Mouse (Mus musculus): ENCODE measurements around the gene Pdpk1.
A peak's percentile ranks its signal among the peaks of the same experiment; 100 is the strongest.
"Not testable (repeated sequence)": the region's sequence is repeated elsewhere in the genome, so short reads cannot be mapped to it uniquely, and the experiment has no call there.

Pdpk1 gene

DNA sequence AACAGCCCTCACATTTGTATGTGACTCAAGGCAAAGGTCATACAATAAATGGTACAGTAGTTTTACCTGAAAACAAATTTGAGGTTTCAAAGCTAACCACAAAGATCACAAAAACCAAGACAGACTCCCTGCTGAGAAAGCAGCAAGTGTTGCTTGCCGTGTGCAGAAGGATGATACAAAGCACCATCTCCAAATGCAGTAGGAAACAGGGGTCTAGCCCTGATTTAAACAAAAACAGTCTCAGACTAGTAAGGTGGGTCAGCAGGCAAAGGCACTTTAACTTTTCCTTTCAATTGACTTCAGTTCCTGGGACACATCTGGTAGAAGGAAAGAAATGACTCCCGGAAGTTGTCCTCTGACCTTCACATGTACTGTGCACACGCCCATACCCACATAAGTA lies 23.9 kb downstream of the Pdpk1 start:
- ATAC-seq (ENCODE audit: low TSS enrichment), result no peak

DNA sequence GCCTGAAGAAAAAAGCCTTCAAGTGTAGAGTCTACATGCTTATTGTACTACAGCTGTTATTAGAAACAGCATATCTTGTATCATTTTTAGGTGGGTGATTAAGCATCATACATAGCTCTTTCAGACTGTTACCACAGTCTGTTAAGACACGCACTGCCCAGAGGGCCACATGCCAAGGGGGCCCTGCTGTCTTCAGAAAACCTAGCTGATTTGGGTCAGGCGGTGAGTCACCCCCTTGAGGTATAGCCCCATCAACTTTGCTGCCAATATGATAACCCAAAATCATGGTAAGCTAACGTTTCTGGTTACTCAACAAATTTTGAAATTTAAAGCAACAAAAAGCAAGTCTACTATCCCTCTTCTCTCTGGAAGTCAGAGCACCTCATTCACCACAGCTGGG lies 31.3 kb downstream of the Pdpk1 start:
- ATAC-seq (ENCODE audit: low TSS enrichment), result no peak

DNA sequence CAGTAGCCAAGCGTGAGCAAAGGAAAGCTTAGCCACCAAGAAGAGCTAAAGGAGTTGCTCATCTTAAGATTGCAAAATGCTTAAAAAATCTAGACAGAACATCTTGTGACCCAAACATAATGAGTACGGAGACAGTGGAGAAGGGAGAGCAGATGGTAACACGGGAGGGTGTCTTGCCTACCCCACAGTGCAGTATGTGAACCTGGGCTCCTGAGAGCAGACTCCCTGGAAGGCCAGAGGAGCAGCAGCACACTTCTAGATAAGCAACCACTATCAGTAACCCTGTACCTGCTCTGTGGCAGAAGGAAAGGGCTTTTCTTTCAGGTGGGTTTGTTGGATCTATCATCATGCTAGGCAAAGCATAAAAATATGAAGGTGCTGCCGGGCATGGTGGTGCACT lies 37.7 kb downstream of the Pdpk1 start:
- ATAC-seq (ENCODE audit: low TSS enrichment), result peak; percentile 76

DNA sequence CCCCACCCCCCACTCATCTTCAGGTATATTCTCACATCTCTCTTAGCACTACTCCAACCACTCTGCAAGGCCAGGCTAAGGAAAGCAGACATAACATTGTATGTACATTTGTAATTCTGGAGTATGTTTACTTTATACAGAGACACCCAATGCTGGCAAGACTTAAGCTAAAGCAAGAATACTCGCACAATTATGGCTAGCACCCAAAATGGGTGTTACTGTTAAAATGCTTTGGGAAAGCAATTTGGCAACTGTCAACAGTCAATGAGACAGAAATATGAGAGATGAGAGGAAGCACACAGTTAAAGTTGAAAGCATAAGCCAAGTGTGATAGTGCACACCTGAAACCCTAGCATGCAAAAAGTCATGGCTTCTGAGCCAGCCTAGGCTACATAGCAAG lies 39.5 kb downstream of the Pdpk1 start:
- ATAC-seq (ENCODE audit: low TSS enrichment), result no peak

DNA sequence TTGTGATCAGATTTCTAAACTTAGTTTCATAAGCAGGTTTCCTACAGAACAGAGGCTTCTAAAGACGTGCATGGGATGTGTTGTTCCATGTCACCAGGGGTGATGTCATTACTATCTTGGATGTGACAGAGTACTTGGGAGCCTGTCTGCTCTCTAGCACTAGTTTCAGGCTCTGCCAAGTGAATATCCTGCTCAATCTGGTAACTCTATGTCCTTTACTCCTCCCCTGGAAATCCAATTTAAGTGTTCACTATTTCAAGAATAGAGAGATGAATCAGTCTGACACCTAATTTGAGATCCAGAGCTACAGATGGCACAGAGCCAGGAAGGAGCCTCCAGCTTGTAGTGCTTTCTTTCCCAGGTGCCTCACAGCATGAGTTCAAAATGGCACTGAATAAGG lies 41.8 kb downstream of the Pdpk1 start:
- ATAC-seq (ENCODE audit: low TSS enrichment), result peak; percentile 58; the same call in 1 of the 2 replicates

DNA sequence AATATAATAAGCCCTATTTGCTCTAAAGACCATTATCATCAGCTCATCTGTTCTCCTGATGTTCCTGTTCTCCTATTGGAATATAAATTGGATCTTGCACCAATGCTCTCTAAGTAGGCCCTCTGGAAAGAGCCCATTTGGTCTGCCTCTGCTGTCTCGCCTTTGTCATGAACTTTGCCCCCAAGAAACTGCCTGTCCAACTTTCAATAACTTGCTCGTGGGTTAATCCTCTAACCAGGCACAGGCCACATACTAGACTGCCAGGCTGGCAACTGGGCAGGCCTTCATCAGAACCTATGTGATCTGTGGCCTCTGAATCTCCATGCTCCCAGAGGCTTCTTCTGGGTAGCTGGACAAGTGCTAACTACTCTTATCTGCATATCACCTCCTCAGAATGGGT lies 45.6 kb downstream of the Pdpk1 start:
- no peak for ATAC-seq (ENCODE audit: low TSS enrichment)

DNA sequence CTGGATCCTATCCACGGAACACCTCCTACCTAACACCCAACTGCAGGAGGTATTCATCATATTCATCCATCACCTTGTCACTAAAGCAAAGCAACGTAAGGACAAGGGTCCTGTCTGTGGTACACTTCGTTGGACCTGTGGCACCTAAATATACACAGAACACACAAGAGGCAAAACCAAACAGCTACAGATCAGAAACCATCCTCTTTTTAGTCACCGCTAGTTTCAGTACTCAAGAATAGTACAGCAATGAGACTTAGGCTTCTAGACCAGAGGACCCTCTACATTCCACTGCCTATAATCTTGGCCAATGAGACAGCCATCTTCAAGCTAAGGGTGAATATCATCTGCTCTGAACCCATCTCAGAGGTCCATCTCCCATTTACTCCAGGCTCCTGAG lies 52.4 kb downstream of the Pdpk1 start:
- ATAC-seq (ENCODE audit: low TSS enrichment), result no peak

DNA sequence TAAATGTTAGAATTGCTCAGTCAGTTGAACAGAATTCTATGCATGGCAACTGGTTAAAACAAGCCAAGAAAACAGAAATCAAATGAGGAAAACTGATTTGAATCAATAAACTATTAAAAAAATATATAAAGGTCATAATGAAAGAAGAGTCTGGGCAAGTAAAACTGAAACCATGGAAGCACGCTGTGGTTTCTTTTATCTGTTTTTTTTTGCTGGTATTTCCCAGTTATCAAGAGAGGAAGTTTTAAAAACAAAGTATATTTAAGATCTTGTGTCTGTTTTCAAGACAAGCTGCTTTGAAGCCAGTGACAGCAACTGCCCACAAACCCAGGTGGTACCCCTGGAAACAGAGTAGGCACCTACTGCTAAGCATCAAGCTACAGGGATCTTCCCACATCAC lies 60.1 kb downstream of the Pdpk1 start:
- ATAC-seq (ENCODE audit: low TSS enrichment), result no peak

DNA sequence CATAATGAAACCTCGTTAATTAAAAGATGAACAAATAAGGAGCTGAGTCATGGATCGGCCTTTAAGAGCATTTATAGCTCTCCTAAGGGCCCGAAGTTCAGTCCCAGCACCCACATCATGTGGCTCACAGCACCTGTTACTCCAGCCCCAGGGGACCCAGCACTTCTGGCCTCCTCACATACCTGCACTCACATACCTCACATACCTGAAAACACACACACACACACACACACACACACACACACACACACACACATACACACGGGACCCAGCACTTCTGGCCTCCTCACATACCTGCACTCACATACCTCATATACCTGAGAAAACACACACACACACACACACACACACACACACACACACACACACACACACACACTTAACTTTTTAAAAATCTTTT lies 64.3 kb downstream of the Pdpk1 start:
- ATAC-seq (ENCODE audit: low TSS enrichment), result not testable (repeated sequence)

DNA sequence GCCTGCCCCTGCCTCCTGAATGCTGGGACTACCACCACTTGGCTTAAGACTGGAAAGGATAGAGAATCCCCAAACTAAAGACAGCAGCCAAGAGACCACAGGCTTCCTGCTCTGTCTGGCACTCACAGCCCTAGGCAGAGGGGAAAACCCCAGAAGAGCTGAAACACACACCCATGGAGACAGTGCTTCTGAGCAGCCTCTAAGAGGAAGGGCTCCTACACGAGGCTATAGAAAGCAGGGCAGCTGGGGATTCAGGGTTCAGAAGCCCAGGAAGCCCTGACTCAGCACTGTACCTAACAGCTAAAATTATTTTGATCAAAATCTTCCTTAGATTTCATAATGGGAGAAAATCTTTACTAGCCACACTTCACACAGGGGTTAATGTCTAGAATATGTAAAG lies 66.1 kb downstream of the Pdpk1 start:
- ATAC-seq (ENCODE audit: low TSS enrichment), result no peak

DNA sequence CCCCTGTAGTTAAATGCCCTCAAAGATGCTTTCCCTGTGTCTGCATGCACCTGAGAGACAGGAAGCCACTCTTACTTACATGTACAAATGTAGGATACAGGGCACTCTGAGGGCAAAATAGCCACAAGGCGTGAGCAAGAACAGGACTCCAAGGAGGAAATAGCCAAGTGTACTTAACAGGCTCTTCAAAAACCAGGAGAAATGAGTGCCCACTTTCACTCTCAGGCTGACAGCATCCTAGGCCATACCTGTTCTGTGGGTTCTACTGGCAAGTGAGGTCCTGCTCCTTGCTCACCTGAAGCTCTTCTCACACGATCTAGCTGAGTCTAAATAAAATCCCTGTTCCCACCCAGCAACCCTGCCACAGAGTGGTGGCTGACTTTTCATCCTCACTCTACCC lies 73.6 kb downstream of the Pdpk1 start:
- no peak for ATAC-seq (ENCODE audit: low TSS enrichment)

DNA sequence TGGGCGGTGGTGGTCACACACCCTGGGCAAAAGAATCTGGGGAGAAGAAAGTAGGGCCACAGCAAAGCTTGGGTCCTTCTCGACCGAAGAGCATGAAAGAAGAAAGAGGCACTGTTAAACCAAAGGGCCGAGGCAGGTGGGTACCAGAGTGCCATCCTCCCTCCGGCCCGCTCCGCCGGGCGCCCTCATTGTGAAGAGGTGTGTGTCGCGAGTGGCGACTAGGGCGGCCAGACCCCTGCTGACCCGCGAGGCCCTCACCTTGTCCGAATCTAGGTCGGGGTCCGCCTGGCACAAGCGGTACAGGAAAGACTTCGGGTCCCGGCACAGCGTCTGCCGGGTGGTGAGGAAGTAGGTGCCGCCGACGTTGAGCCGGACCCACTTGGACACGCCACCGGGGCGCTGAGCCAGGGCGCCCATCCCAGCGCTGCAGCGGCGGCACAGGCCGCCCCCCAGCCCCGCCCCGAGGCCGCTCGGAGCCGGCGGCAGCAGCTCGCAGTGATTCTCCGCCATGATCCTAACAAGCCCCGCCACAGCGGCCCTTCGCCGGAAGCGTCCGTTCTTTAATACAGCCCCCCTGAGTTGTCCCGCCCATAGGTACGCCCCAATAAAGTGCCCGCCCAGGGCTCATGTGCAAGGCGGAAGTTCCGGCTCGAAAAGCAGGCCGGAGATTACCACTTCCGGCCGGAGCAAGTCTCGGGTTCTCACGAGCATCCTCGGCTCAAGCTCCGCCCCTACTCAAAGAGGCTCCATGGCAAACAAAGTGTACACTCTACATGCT lies 77.6 kb downstream of the Pdpk1 start, which contains the start of gene Kctd5:
TSS of gene Kctd5 (minus strand) at position 567 of the 778 bp plus-strand sequence.
- ATAC-seq (ENCODE audit: low TSS enrichment), result peak; percentile 93

DNA sequence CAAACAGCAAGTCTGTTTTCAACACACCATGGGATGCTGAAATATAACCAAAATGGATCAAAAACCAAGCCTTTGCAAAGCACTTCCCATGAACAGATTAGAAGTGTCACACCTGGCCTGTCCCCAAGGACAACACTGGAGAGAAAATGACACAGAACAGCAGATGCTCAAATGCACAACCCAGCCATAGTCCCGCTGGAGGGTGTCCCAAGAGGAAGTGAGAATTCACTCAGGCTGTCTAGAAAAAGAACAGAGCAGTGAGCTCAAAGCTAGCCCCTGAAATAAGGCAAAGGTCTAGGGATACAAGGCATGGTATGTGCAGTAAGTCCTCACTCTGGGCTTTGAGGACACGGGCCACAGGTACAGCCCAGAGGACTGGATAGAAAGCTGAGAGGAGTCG lies 81.2 kb downstream of the Pdpk1 start:
- ATAC-seq (ENCODE audit: low TSS enrichment), result no peak

DNA sequence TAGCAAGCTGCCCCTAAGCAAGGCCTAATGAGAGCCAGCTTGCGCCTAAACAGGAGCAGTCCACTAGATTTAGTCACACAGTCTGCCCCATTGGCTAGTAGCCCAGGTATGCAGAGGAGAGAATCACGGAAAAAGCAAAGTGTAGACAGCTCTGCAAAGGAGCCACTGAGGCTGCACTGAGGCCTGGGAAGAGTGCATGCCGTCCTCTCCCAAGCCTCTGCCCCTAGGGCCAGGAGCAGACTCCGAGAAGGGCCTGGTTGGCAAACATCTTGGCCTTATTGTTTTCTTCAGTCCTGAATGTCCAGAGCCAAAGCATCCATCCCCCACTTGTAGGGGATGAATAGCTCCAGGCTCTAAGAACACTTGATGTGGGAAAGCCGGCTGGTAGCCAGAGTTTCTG lies 82.5 kb downstream of the Pdpk1 start:
- peak; percentile 50 for ATAC-seq (ENCODE audit: low TSS enrichment)

DNA sequence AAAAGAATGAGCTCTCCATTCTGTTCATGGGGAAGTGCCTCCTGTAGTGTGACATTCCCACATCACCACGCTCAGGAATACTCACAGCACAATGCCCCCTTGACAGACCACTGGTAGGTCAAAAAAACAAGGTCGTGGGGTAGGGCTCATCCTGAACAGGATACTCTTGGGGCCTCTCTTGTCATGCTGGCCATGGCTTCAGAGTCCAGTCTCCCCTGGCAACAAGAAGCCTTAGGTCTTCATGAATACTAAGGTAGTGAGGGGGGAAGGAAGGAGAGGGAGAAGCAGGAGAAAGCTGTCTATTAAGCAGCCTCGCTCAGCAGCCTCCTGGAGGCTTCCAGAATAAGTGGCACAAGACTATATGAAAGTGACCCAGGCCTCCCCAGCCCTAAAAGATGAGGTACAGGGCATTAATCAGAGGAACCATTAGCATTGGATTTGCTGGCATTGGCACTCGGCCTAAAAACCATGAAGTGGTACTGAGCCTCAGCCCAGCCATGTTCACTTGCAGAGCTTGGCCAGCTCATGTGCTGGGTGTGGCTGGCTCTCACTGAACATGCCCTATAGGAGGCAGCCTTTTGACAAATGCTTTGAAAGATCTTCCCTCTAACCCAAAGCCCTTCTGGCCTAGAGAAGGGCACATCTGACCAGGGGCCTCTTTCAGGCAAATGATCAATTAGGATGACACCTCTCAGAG lies 88.1 kb downstream of the Pdpk1 start:
- ATAC-seq (ENCODE audit: low TSS enrichment), result no peak

DNA sequence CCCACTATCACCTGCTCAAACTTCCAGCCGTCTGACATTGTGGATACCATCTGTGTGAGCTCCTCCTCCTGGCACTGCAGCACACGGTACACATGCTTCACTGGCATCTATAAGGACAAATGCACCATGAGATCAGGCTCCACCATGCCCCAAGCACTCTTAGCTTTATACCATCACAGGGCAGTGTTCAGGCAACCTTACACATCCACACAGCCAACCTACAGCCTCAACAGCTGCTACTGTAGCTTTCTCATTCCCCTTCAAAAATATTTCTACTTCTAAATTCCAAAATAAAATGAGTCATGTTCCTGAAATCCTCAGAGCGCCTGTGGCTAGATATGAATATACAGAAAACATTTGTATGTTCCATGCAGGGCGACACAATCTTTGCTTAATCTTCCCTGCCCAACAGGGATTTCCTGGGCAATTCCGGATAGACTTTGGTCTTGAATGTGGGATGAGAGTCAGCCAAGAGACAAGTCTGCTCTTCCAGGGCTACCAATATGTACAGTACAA lies 92.9 kb downstream of the Pdpk1 start:
- ATAC-seq (ENCODE audit: low TSS enrichment), result peak; percentile 38; the same call in 1 of the 2 replicates

DNA sequence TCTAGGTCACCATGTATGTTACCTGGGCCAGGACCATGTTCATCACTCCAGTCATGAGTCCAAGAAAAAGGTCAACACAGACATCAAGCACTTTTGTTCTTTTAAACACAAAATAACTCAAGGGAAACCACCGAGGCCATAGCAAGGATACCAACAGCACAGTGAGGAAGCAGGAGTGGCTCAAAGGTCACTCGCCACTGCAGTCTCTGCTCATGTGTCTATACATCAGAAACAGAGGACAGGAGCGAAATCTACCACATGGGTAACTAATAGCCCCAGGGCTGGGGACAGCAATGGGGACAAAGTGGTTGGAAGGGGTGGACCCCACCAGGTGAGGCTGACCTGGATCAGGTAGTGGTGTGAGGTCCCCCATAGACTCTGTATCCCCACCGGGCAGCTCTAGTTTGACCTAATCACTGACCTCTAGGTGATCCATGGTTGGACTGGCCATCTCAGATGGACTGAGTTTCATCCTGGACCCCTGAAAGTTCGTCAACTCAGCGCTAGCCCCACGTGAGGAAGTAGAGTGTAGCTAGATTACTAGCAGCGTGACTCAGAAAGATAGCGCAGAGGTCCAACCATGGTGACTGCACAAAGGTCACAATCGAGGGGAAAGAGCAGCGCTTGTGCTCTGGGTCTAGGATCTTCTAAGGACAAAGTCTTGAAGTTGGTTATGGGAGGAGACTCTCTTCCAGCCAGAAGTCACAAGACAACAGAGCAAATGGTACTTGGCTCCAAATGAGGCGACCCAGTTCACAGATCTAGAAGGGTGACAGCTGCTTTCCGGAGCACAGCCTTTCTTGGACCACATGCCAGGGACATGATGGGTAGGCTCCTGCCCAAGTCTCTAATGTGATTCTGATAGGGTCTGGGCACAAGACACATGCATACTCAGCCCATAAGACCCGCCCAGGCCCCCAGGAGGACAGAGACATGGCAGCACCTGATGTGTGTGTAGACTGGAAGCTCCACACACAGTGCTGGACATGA lies 93.8 kb downstream of the Pdpk1 start:
- no peak; the same call in 1 of the 2 replicates for ATAC-seq (ENCODE audit: low TSS enrichment)

DNA sequence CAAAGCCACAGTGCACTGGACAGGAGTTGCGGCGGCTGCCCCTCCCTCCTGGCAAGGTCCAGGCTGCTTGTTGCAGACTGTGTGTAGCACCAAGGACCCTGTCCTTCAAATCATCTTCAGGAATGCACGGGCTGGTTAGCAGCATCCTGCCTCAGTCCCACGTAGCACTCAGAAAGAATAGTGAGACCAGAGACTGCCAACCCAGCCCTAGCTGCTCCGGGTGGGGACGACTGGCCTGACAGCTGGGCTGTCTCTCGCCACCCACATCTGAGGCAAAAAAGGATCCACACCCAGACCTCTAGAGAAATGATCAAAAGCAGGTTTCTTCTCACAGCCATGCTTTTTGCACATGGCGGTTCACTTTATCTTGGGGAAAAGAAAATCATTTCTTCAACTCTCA lies 101.7 kb downstream of the Pdpk1 start:
- ATAC-seq (ENCODE audit: low TSS enrichment), result peak; percentile 88

DNA sequence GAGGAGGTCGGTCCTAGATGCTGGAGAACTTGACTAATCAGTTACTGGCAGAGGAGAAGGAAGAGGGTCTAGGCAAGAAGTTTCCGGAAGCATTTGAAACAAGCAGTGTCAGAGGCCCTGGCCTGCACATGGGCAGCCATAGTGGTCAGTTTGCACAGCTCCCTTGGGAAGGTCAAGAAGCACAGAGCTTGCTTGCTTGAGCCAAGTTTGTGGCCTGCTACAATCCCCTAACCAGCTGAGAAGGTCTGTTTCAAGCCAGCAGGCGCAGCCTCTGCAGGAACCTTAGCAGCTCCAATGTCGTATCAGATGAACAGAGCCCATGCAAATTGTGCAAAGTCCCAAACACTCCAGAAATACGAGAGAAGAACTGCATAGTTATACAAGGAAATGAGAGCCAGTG lies 102.7 kb downstream of the Pdpk1 start:
- no peak for ATAC-seq (ENCODE audit: low TSS enrichment)

DNA sequence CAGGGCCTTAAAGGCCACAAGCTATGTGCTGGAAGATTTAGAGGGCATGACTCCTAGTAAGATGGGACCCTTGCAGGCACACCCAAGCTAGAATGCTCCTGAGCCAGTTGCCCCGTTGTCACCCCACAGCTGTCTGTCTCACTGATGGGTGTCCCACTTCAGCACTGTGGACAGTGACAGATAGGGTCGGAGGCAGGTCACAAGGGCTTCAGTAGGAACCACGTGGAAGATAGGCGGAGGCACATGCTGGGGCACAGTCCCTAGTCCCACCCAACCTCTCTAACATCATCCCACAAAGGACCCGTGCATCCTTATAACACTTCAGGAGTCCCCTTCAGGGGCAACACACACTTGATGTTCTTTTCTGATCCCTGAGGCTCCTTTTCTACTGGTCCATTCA lies 104.7 kb downstream of the Pdpk1 start:
- no peak for ATAC-seq (ENCODE audit: low TSS enrichment)

DNA sequence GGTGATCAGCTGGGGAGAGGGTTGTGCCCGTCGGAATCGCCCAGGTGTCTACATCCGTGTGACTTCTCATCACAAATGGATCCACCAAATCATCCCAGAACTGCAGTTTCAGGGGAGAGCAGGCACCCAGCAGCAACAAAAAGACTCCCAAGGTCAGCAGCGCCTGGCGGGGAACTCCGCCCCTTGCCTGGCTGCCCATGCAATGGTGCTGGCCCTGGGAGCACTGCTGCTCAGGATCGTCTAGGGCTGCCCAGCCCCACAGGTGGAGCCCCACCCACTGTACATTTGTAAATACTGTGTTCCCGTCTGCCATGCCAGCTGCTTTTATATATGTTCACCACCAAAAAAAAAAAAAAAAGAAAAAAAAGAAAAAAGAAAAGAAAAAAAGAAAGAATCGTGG lies 105.1 kb downstream of the Pdpk1 start:
- no peak for ATAC-seq (ENCODE audit: low TSS enrichment)

DNA sequence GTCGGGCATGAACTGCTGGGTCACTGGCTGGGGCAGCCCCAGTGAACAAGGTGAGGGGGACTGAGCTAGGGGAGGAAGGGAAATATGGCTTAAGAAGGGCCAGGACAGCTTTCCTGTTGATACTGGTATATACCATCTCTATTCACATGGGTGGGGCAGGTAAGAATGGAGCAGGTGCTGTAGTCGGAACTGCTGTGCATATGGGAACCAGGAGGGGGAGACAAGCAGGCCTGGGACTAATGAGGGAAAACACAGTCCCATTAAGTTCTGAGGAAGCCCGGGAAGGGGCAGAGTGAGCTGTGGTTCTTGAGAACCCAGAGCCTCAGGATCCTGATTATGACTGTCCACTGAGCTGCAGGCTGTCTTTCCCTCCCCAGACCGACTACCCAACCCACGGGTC lies 106.2 kb downstream of the Pdpk1 start:
- no peak for ATAC-seq (ENCODE audit: low TSS enrichment)

Measured in frontal cortex, adult (tissue).